Comparison of ENCODE assay signal across 12 mouse cellular contexts in genomic region chr1:183783440-183784130, GRCm38 (mm10).
DNase-seq lines count a peak whose midpoint lies in the region; ATAC-seq and TF ChIP-seq lines count a peak whose summit lies in the region.
"Had no signal": no experiment of that assay in that cellular context is flagged by ENCODE, and none has a peak within 500 bp of the region (broad histone marks: within the 10 kb centered on the region; RNA-seq: fewer than 3 reads in every experiment).

No protein-coding gene starts in this region.

- ATAC-seq in forebrain, embryonic 16.5 days: peak; percentile 79

- H3K9me3 ChIP-seq in forebrain, embryonic 16.5 days (ENCODE audit: control insufficient read depth, low read length): no peaks in the 10 kb centered on the region

- no peak for TF ChIP-seq POLR2A in lung, adult 2 months (IDR thresholded peaks at IDR 0.05; ENCODE audit: borderline replicate concordance, extremely low read depth, low read depth, low read length)

- no peaks in the 10 kb centered on the region for H3K27me3 ChIP-seq in forebrain, embryonic 16.5 days (replicated peaks; ENCODE audit: control insufficient read depth, insufficient read depth, low read length)

- H3K36me3 ChIP-seq in forebrain, embryonic 16.5 days (ENCODE audit: control insufficient read depth, insufficient read depth): no peaks in the 10 kb centered on the region

- 37% methylated on average over 8 of the region's 8 CpGs for WGBS in forebrain, embryonic 16.5 days
- WGBS in lung, adult 2 months: 77% methylated on average over 8 of the region's 8 CpGs

- intact Hi-C loops in gastrocnemius, postnatal 14 days (cut with DNase I; ENCODE audit: low total_unique reads): no loop called here

- H3K4me1 ChIP-seq in forebrain, embryonic 16.5 days (replicated peaks; ENCODE audit: control insufficient read depth, insufficient read depth, low read length): peaks cover 2% of the 10 kb centered on the region; the same call in 1 of the 2 replicates
- no peaks in the 10 kb centered on the region for H3K4me1 ChIP-seq in lung, adult 2 months (ENCODE audit: control insufficient read depth, insufficient read depth, low read length)

- no peak overlapping the region for H3K27ac ChIP-seq in forebrain, embryonic 16.5 days (ENCODE audit: low read length)

- H3K9ac ChIP-seq in forebrain, embryonic 16.5 days (replicated peaks; ENCODE audit: low read depth, low read length): no peak overlapping the region

- H3K4me3 ChIP-seq in forebrain, embryonic 16.5 days (replicated peaks; ENCODE audit: low read length): no peak overlapping the region
- H3K4me3 ChIP-seq in lung, adult 2 months (replicated peaks; ENCODE audit: extremely low read depth, low read depth, low read length): no peak overlapping the region

- DNase-seq in gastrocnemius, postnatal 14 days: peak; percentile 16
- no peak for DNase-seq in gastrocnemius, postnatal 10 days
- peak; percentile 3 for DNase-seq in right cerebral cortex, adult 18-20 months
- DNase-seq in right cerebral cortex, postnatal 4 days: no peak
- DNase-seq in thymus, postnatal 4 days: no peak
- DNase-seq in lung, adult 2 months: no peak
- DNase-seq: kidney, adult 9 months; layer of hippocampus, adult 9-11 months; lung, postnatal 4 days; thymus, postnatal 25 days had no signal

- H3K4me2 ChIP-seq in forebrain, embryonic 16.5 days (ENCODE audit: low read length): no peak overlapping the region
- H3K4me2 ChIP-seq: liver, embryonic 11.5 days had no signal

- no peak for TF ChIP-seq CTCF in lung, adult 2 months (IDR thresholded peaks at IDR 0.05; ENCODE audit: insufficient read depth, low read length)

Comparison
In these comparisons a context has a peak if more than half of its experiments do, and no peak if none do; other contexts are left out.
1. DNase-seq: peak in gastrocnemius, postnatal 14 days (single experiment) and right cerebral cortex, adult 18-20 months (single experiment); none in gastrocnemius, postnatal 10 days (single experiment), right cerebral cortex, postnatal 4 days (single experiment), thymus, postnatal 4 days (single experiment) and lung, adult 2 months (single experiment).